Mouse (Mus musculus): ENCODE data around the gene Sorcs2. TPM values are rescaled to one million over a fixed set of nuclear protein-coding genes. Genes with fewer than 3 reads are reported as not detected.
"Not testable (repeated sequence)": the region's sequence is repeated elsewhere in the genome, so short reads cannot be mapped to it uniquely, and the experiment has no call there.

The Sorcs2 gene
- polyA plus RNA-seq, 1 experiment from 2014 or later, result 14.8 TPM

- Histone ChIP-seq H3K9ac (replicated peaks) (no peak overlapping the region), H3K4me2 (no peak overlapping the region), H3K9me3 (replicated peaks) (no peaks in the 10 kb centered on the region), H3K27ac (replicated peaks) (no peak overlapping the region), H3K4me1 (peaks cover 41% of the 10 kb centered on the region), H3K36me3 (no peaks in the 10 kb centered on the region), H3K27me3 (replicated peaks) (no peaks in the 10 kb centered on the region), H3K4me3 (replicated peaks) (no peak overlapping the region)
- ATAC-seq (ENCODE audit: low FRiP score), result no peak
- 58% methylated on average over 18 of the region's 18 CpGs for WGBS
These were observed 143.1 kb downstream of the Sorcs2 start for GRCm38 (mm10) chr5:36254642-36255516.

GRCm38 (mm10) chr5:36252746-36253504, 145.0 kb downstream of the Sorcs2 start:
- H3K4me2 ChIP-seq, result no peak overlapping the region
- no peaks in the 10 kb centered on the region for H3K9me3 ChIP-seq (replicated peaks)
- 89% methylated on average over 17 of the region's 17 CpGs for WGBS
- no peak overlapping the region for H3K9ac ChIP-seq (replicated peaks)
- H3K4me3 ChIP-seq (replicated peaks), result no peak overlapping the region
- ATAC-seq (ENCODE audit: low FRiP score), result no peak
- no peaks in the 10 kb centered on the region for H3K27me3 ChIP-seq (replicated peaks)
- H3K36me3 ChIP-seq, result no peaks in the 10 kb centered on the region
- peaks cover 28% of the 10 kb centered on the region for H3K4me1 ChIP-seq
- H3K27ac ChIP-seq (replicated peaks), result no peak overlapping the region

GRCm38 (mm10) chr5:36248022-36248421, 149.9 kb downstream of the Sorcs2 start:
- Histone ChIP-seq H3K9me3 (replicated peaks) (no peaks in the 10 kb centered on the region), H3K4me2 (no peak overlapping the region), H3K4me3 (replicated peaks) (no peak overlapping the region), H3K4me1 (peaks cover 15% of the 10 kb centered on the region), H3K27ac (replicated peaks) (no peak overlapping the region), H3K36me3 (no peaks in the 10 kb centered on the region), H3K9ac (replicated peaks) (no peak overlapping the region), H3K27me3 (replicated peaks) (no peaks in the 10 kb centered on the region)
- WGBS, result 93% methylated on average over 3 of the region's 3 CpGs
- no peak for ATAC-seq (ENCODE audit: low FRiP score)

- not testable (repeated sequence) for H3K27ac ChIP-seq (replicated peaks); H3K27me3 ChIP-seq (replicated peaks); ATAC-seq (ENCODE audit: low FRiP score); H3K9me3 ChIP-seq (replicated peaks); H3K4me1 ChIP-seq; H3K4me3 ChIP-seq (replicated peaks); H3K9ac ChIP-seq (replicated peaks); H3K4me2 ChIP-seq; H3K36me3 ChIP-seq
- 95% methylated on average over 8 of the region's 10 CpGs for WGBS
These were observed 160.4 kb downstream of the Sorcs2 start for GRCm38 (mm10) chr5:36237526-36237925.

GRCm38 (mm10) chr5:36230301-36230780, 167.6 kb downstream of the Sorcs2 start:
- H3K9me3 ChIP-seq (replicated peaks), result no peaks in the 10 kb centered on the region
- WGBS, result 56% methylated on average over 9 of the region's 9 CpGs

DNA sequence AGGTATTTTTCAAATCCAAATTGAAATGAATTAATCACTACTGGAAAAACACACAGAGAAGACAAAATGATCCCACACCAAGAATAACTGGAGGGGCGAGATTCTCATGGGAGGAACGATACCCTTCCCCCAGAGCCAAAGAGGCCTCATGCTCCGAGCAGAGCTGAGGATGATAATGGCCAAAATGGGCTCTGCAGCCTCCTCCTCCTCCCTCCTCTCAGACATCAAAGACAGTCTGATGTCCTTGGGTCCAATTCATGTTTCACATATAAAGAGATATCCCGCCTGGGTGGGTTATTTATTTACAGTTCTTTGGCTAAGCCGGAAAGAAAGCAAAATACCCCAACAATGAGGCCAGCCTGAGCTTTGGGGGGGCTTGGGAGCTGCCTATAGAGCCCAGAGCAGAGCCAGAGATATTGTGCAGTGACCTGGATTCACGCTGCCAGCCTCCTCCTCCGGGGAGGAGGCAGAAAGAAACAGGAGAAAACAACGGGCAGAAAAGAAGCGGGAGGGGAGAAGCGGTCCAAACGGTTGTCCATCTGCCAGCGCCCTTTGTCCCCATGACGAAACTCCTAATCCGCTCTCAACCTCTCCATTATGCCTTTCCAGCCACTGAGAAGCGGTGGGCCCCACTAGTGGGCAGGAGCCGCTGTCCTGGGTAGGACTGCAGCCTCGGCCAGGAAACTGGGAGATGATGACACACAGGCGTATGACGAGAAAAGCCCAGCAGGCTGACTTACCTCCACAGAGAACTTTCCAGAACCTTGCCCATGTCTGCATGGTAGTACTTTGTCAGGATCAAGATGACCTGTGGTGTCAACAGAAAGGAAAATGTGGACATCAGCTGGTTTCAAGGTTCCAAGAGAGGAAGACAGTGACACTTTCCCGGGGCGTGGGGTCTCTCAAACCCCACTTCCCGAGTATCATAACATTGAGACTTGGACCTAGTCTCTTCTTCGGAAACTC, 169.3 kb downstream of the Sorcs2 start:
- Histone ChIP-seq H3K9me3 (replicated peaks) (no peaks in the 10 kb centered on the region), H3K9ac (replicated peaks) (no peak overlapping the region), H3K27ac (replicated peaks) (no peak overlapping the region), H3K4me3 (replicated peaks) (no peak overlapping the region), H3K4me1 (peaks cover 51% of the 10 kb centered on the region), H3K27me3 (replicated peaks) (no peaks in the 10 kb centered on the region), H3K36me3 (no peaks in the 10 kb centered on the region), H3K4me2 (no peak overlapping the region)
- ATAC-seq (ENCODE audit: low FRiP score), result peak; percentile 29; the same call in 1 of the 2 replicates
- WGBS, result 37% methylated on average over 23 of the region's 23 CpGs

More at GRCm38 (mm10) chr5:36230301-36230780, 167.6 kb downstream of the Sorcs2 start:
- Histone ChIP-seq H3K4me3 (replicated peaks) (no peak overlapping the region), H3K27ac (replicated peaks) (no peak overlapping the region), H3K9ac (replicated peaks) (no peak overlapping the region), H3K4me2 (no peak overlapping the region), H3K36me3 (no peaks in the 10 kb centered on the region), H3K4me1 (peaks cover 51% of the 10 kb centered on the region), H3K27me3 (replicated peaks) (no peaks in the 10 kb centered on the region)
- ATAC-seq (ENCODE audit: low FRiP score), result no peak

GRCm38 (mm10) chr5:36226296-36226695, 171.6 kb downstream of the Sorcs2 start:
- Histone ChIP-seq H3K9me3 (replicated peaks) (no peaks in the 10 kb centered on the region), H3K27ac (replicated peaks) (peak overlapping the region; percentile 24; the same call in 1 of the 2 replicates), H3K27me3 (replicated peaks) (no peaks in the 10 kb centered on the region), H3K9ac (replicated peaks) (no peak overlapping the region), H3K4me3 (replicated peaks) (no peak overlapping the region), H3K4me1 (peaks cover 51% of the 10 kb centered on the region), H3K36me3 (no peaks in the 10 kb centered on the region), H3K4me2 (no peak overlapping the region)
- ATAC-seq (ENCODE audit: low FRiP score), result no peak
- 55% methylated on average over 11 of the region's 11 CpGs for WGBS

DNA sequence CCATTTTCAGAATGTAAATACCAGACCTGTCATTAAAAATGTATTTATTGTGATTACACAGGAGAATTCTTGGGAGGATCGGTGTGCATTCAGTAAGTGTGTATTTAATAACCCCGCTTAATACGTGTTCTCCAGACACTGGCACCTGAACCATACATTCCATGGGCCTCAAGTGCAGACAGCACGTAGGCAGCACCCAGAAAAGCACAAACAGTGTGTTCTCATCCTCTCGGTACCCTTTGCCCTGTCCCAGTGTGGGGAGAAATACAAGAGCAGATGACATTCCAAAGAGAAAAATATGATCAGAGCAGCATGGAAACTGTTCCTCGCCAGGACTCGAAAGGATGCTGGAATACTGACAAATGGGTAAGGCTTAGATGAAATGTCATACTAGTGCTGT, 172.1 kb downstream of the Sorcs2 start:
- WGBS, result 48% methylated on average over 7 of the region's 7 CpGs
- peak overlapping the region; percentile 24; the same call in 1 of the 2 replicates for H3K27ac ChIP-seq (replicated peaks)

GRCm38 (mm10) chr5:36223787-36224186, 174.2 kb downstream of the Sorcs2 start:
- H3K4me1 ChIP-seq, result peaks cover 38% of the 10 kb centered on the region
- H3K9ac ChIP-seq (replicated peaks), result no peak overlapping the region
- WGBS, result 69% methylated on average over 6 of the region's 6 CpGs
- no peak overlapping the region for H3K27ac ChIP-seq (replicated peaks)
- no peaks in the 10 kb centered on the region for H3K9me3 ChIP-seq (replicated peaks)
- ATAC-seq (ENCODE audit: low FRiP score), result no peak
- no peaks in the 10 kb centered on the region for H3K36me3 ChIP-seq
- H3K4me2 ChIP-seq, result no peak overlapping the region
- no peak overlapping the region for H3K4me3 ChIP-seq (replicated peaks)
- H3K27me3 ChIP-seq (replicated peaks), result no peaks in the 10 kb centered on the region

More for the DNA sequence above, 172.1 kb downstream of the Sorcs2 start:
- Histone ChIP-seq H3K9me3 (replicated peaks) (no peaks in the 10 kb centered on the region), H3K36me3 (no peaks in the 10 kb centered on the region), H3K27me3 (replicated peaks) (no peaks in the 10 kb centered on the region), H3K4me1 (peaks cover 52% of the 10 kb centered on the region), H3K4me3 (replicated peaks) (no peak overlapping the region), H3K4me2 (no peak overlapping the region), H3K9ac (replicated peaks) (no peak overlapping the region)
- ATAC-seq (ENCODE audit: low FRiP score), result no peak

DNA sequence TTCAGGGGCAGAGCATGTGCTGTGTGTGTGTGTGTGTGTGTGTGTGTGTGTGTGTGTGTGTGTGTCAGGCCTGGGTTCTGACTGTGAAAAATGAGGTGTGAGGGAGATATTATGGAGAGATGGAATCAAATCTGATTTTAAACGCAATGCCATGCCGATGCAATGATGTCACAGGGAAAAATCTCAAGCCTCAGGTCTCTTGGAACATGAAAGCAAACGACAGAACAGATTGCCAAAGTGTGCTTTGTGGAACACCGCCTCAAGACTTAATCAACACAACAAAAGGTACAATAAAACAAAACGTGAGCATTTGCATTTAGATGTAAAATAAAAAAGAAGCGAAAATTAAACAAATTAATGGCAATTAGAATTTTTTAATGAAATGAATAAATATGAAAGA, 177.3 kb downstream of the Sorcs2 start:
- no peaks in the 10 kb centered on the region for H3K36me3 ChIP-seq
- H3K9ac ChIP-seq (replicated peaks), result no peak overlapping the region
- no peaks in the 10 kb centered on the region for H3K9me3 ChIP-seq (replicated peaks)
- H3K27me3 ChIP-seq (replicated peaks), result no peaks in the 10 kb centered on the region
- H3K4me2 ChIP-seq, result no peak overlapping the region
- no peak for ATAC-seq (ENCODE audit: low FRiP score)
- peaks cover 13% of the 10 kb centered on the region for H3K4me1 ChIP-seq
- no peak overlapping the region for H3K4me3 ChIP-seq (replicated peaks)
- WGBS, result 51% methylated on average over 6 of the region's 6 CpGs
- H3K27ac ChIP-seq (replicated peaks), result 0 out of 2 replicates have a peak overlapping the region, but pooled peaks have one; percentile 37

DNA sequence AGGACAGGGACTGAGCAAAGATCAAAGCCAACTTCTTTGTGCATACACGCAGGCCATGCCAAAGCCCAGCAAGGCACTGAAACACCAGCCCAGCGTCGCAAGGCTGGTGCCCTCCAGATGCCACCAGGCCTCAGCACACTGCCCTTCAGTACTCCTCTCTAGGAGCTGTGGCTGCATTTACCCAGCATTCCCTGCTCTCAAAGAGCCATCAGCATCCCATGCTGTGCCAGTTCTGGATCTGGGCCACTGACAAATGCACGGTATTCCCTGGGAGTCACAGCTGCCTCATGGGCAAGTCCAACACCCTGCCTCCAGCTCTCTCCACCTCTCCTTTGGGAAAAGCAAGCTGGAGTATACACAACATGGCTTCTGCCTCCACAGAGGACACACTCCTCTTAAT, 177.8 kb downstream of the Sorcs2 start:
- WGBS, result 59% methylated on average over 4 of the region's 4 CpGs
- no peak for ATAC-seq (ENCODE audit: low FRiP score)

More for the DNA sequence above, 177.8 kb downstream of the Sorcs2 start:
- no peaks in the 10 kb centered on the region for H3K36me3 ChIP-seq
- no peaks in the 10 kb centered on the region for H3K27me3 ChIP-seq (replicated peaks)
- no peak overlapping the region for H3K4me2 ChIP-seq
- no peak overlapping the region for H3K4me3 ChIP-seq (replicated peaks)
- no peaks in the 10 kb centered on the region for H3K9me3 ChIP-seq (replicated peaks)
- H3K4me1 ChIP-seq, result peaks cover 9% of the 10 kb centered on the region; the same call in 1 of the 2 replicates
- H3K27ac ChIP-seq (replicated peaks), result 0 out of 2 replicates have a peak overlapping the region, but pooled peaks have one; percentile 37
- no peak overlapping the region for H3K9ac ChIP-seq (replicated peaks)

Data from neural tube, embryonic 15.5 days (tissue).